Mouse (Mus musculus) ES-E14 (cell line): ENCODE data around the gene Olfml1. TPM values are rescaled to one million over a fixed set of nuclear protein-coding genes. Genes with fewer than 3 reads are reported as not detected.

ENCODE experiments used
- DNase-seq: peaks from one replicate; pipeline ENCODE4 v3.0.0-alpha.2; 2013; ENCODE audit warnings: low read depth, low spot score
- H3K27ac ChIP-seq: 2 replicates; pipeline ENCODE4 v1.5.1; 2012; ENCODE audit warnings: low read depth, mild to moderate bottlenecking, low read length, moderate library complexity, mixed read lengths; ENCODE audit not compliant: poor library complexity, insufficient read depth, severe bottlenecking
- H3K36me3 ChIP-seq: 2 replicates; pipeline ENCODE4 v1.6.1; 2012; ENCODE audit warnings: mild to moderate bottlenecking, low read length, moderate library complexity, mixed read lengths; ENCODE audit not compliant: control insufficient read depth, poor library complexity, insufficient read depth, severe bottlenecking
- H3K4me1 ChIP-seq, 2 experiments: fragments of 150-350 bp in 1 of 2; sonication (generic) in 1 of 2; 2 replicates each; pipeline ENCODE4 v1.6.1; 2012; ENCODE audit warnings: low read length in 2 of 2, mild to moderate bottlenecking in 1 of 2, mixed read lengths in 1 of 2; ENCODE audit not compliant: control insufficient read depth in 2 of 2, insufficient read depth in 2 of 2, poor library complexity in 1 of 2
- H3K4me3 ChIP-seq, 2 experiments: fragments of 150-350 bp in 1 of 2; sonication (generic) in 1 of 2; 2 replicates each; pipeline ENCODE4 v1.5.1; 2012; ENCODE audit warnings: low read length in 2 of 2, low read depth in 1 of 2, mild to moderate bottlenecking in 1 of 2, mixed read lengths in 1 of 2; ENCODE audit not compliant: insufficient read depth in 1 of 2, poor library complexity in 1 of 2, severe bottlenecking in 1 of 2
- H3K9ac ChIP-seq: 2 replicates; pipeline ENCODE4 v1.6.1; 2012; ENCODE audit warnings: low read depth, mild to moderate bottlenecking, low read length, mixed read lengths; ENCODE audit not compliant: poor library complexity, insufficient read depth, severe bottlenecking
- H3K9me3 ChIP-seq: fragments of 150-350 bp; sonication (generic); 2 replicates; pipeline ENCODE4 v1.6.1; 2012; ENCODE audit warnings: low read depth, mild to moderate bottlenecking, low read length; ENCODE audit not compliant: control insufficient read depth, insufficient read depth
- CHD2 ChIP-seq: IDR thresholded peaks from 2 replicates; pipeline ENCODE4 v1.6.1; 2014; ENCODE audit warnings: mild to moderate bottlenecking, low read depth, low read length, inconsistent platforms
- HCFC1 ChIP-seq: IDR thresholded peaks from 2 replicates; pipeline ENCODE4 v1.6.1; 2012; ENCODE audit warnings: low read length, inconsistent platforms, borderline replicate concordance; ENCODE audit not compliant: insufficient read depth
- MAFK ChIP-seq: IDR thresholded peaks from 2 replicates; pipeline ENCODE4 v1.6.1; 2014; ENCODE audit warnings: mild to moderate bottlenecking, low read depth, low read length, inconsistent platforms; ENCODE audit not compliant: insufficient read depth
- ZC3H11A ChIP-seq: IDR thresholded peaks from 2 replicates; pipeline ENCODE4 v1.6.1; 2012; ENCODE audit warnings: low read depth, mild to moderate bottlenecking, inconsistent platforms, low read length, borderline replicate concordance
- ZNF384 ChIP-seq: IDR thresholded peaks from 2 replicates; pipeline ENCODE4 v1.6.1; 2012; ENCODE audit warnings: low read depth, low read length, inconsistent platforms
- in situ Hi-C, 2 experiments: fragments of 600-800 bp; cut with MboI; formaldehyde crosslinking; loops; one replicate each; pipeline ENCODE4 v1.15.1; 2025; ENCODE audit warnings: low sequenced_read_pairs in 2 of 2, inconsistent platforms in 1 of 2; ENCODE audit not compliant: unreplicated experiment in 2 of 2
- total RNA-seq: library from RNA; depleted of rRNA; stranded (reverse); fragments of 300-350 nt; gene quantifications from 2 replicates; pipeline ENCODE4 v1.2.3, GENCODE M21; 2012

Olfml1 gene
- total RNA-seq, 1 experiment = 0.94 TPM

- no peak overlapping the region for H3K4me3 ChIP-seq
- no peak overlapping the region for H3K27ac ChIP-seq
- H3K9me3 ChIP-seq = no peaks in the 10 kb centered on the region
- H3K4me1 ChIP-seq = peaks cover 0 to 2% of the 10 kb centered on the region in 2 experiments; a peak in 1 of 4 replicates
- in situ Hi-C loops = no loop called here
- DNase-seq = no peak
- H3K9ac ChIP-seq = no peak overlapping the region
- H3K36me3 ChIP-seq = no peaks in the 10 kb centered on the region
- TF ChIP-seq CHD2 = no peak
- no peak for TF ChIP-seq HCFC1
- 0 out of 2 replicates have a peak, but pooled peaks have one; percentile 30 for TF ChIP-seq MAFK
These were observed 35.3 kb downstream of the Olfml1 start for GRCm38 (mm10) chr7:107602505-107602904.

GRCm38 (mm10) chr7:107602913-107603312, 35.7 kb downstream of the Olfml1 start:
- DNase-seq = no peak
- Histone ChIP-seq H3K36me3 (no peaks in the 10 kb centered on the region), H3K27ac (no peak overlapping the region), H3K9me3 (no peaks in the 10 kb centered on the region), H3K4me3 (no peak overlapping the region), H3K9ac (no peak overlapping the region), H3K4me1 (peaks cover 0 to 2% of the 10 kb centered on the region in 2 experiments; a peak in 1 of 4 replicates)
- TF ChIP-seq ZC3H11A (no peak), ZNF384 (no peak), MAFK (no peak), CHD2 (no peak), HCFC1 (no peak)
- in situ Hi-C loops = no loop called here

DNA sequence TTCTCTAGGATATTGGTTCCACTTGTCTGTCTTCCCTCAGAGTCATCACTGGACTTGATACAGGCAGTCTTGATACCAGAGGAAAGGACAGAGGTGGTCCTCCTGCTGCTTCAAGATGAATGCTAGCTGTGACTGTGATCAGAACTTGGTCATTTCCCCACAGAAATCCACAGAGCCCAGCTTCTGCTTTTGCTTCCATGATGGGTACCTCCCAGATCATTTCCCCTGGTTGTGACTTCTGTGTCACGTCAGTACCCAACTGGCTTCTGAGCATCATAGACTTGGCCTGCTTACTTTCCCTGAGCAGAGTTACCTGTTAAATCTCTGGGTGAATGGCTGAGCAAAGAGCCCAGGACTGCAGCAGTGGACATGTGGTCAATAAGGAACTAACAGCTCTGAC, 40.5 kb downstream of the Olfml1 start:
- Histone ChIP-seq H3K4me1 (no peaks in the 10 kb centered on the region; a peak in 1 of 4 replicates), H3K9ac (no peak overlapping the region), H3K9me3 (no peaks in the 10 kb centered on the region), H3K36me3 (no peaks in the 10 kb centered on the region), H3K27ac (no peak overlapping the region), H3K4me3 (no peak overlapping the region)
- in situ Hi-C loops = no loop called here
- no peak for DNase-seq
- TF ChIP-seq MAFK (no peak), ZC3H11A (no peak)

GRCm38 (mm10) chr7:107609622-107610255, 42.5 kb downstream of the Olfml1 start:
- Histone ChIP-seq H3K36me3 (no peaks in the 10 kb centered on the region), H3K4me3 (no peak overlapping the region), H3K9me3 (no peaks in the 10 kb centered on the region), H3K9ac (no peak overlapping the region), H3K4me1 (no peaks in the 10 kb centered on the region; a peak in 1 of 4 replicates), H3K27ac (no peak overlapping the region)
- TF ChIP-seq ZNF384 (no peak), ZC3H11A (no peak), MAFK (no peak), CHD2 (no peak), HCFC1 (no peak)
- no peak for DNase-seq
- in situ Hi-C loops = no loop called here

DNA sequence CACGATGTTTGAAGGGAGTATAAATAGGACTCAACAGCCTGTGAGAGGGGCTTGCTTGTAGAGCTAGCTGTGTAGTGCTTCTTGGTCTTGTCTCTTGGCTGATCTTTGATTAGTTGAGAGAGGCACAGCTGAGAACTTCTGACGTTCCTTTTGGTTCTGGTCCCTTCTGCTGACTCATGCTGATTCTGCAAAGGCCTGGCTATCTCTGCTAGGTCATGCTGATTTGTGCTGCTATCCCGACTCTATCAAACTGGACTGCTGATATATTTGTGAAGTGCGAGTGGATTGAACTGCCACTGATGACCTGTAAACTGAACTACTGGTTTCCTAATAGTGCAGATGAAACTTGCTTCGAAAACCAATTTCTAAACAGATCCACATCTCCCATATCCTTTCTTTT, 43.6 kb downstream of the Olfml1 start:
- DNase-seq = no peak
- Histone ChIP-seq H3K36me3 (no peaks in the 10 kb centered on the region), H3K4me1 (no peaks in the 10 kb centered on the region; a peak in 1 of 4 replicates), H3K4me3 (no peak overlapping the region), H3K9ac (no peak overlapping the region), H3K27ac (no peak overlapping the region), H3K9me3 (no peaks in the 10 kb centered on the region)
- TF ChIP-seq HCFC1 (no peak), MAFK (no peak), ZC3H11A (no peak)
- in situ Hi-C loops = no loop called here
